ENCODE assay signal across 9 mouse cellular contexts in genomic region chr17:73066387-73067169, GRCm38 (mm10). TPM values are rescaled to one million over a fixed set of nuclear protein-coding genes. Genes with fewer than 3 reads are reported as not detected.
DNase-seq lines count a peak whose midpoint lies in the region; ATAC-seq and TF ChIP-seq lines count a peak whose summit lies in the region.
"Had no signal": no experiment of that assay in that cellular context is flagged by ENCODE, and none has a peak within 500 bp of the region (broad histone marks: within the 10 kb centered on the region; RNA-seq: fewer than 3 reads in every experiment).

No protein-coding gene starts in this region.

- H3K9ac ChIP-seq in heart, adult 2 months (ENCODE audit: low read depth, low read length), result no peak overlapping the region
- no peak overlapping the region for H3K9ac ChIP-seq in liver, adult 2 months (ENCODE audit: low read depth, low read length)
- no peak overlapping the region for H3K9ac ChIP-seq in heart, embryonic 14.5 days (ENCODE audit: low read length)
- H3K9ac ChIP-seq: liver, embryonic 14.5 days had no signal

- TF ChIP-seq POLR2A in heart, adult 2 months (IDR thresholded peaks at IDR 0.05; ENCODE audit: insufficient read depth, low read depth, low read length), result no peak
- no peak for TF ChIP-seq POLR2A in liver, adult 2 months (IDR thresholded peaks at IDR 0.05; ENCODE audit: extremely low read depth, insufficient read depth, low read length)
- no peak for TF ChIP-seq POLR2A in small intestine, adult 2 months (IDR thresholded peaks at IDR 0.05; ENCODE audit: low read depth, low read length)

- peaks cover 25% of the 10 kb centered on the region for H3K4me1 ChIP-seq in heart, adult 2 months (ENCODE audit: control insufficient read depth, insufficient read depth, low read length)
- no peaks in the 10 kb centered on the region for H3K4me1 ChIP-seq in liver, adult 2 months (ENCODE audit: control insufficient read depth, insufficient read depth, low read length)
- peaks cover 40 to 56% of the 10 kb centered on the region in 2 experiments for H3K4me1 ChIP-seq in heart, embryonic 14.5 days (ENCODE audit: control insufficient read depth in 2 of 2, insufficient read depth in 2 of 2, low read length in 2 of 2)
- peaks cover 6% of the 10 kb centered on the region; the same call in 1 of the 2 replicates for H3K4me1 ChIP-seq in small intestine, adult 2 months (ENCODE audit: control insufficient read depth, insufficient read depth, insufficient read length, low read length)

- TF ChIP-seq CTCF in heart, adult 2 months (IDR thresholded peaks at IDR 0.05), result no peak
- no peak for TF ChIP-seq CTCF in liver, adult 2 months (IDR thresholded peaks at IDR 0.05; ENCODE audit: low read depth, low read length)
- TF ChIP-seq CTCF in small intestine, adult 2 months (IDR thresholded peaks at IDR 0.05; ENCODE audit: extremely low read depth, insufficient read length, insufficient replicate concordance, low read depth, low read length), result no peak

- H3K79me2 ChIP-seq in heart, adult 2 months (replicated peaks; ENCODE audit: control insufficient read depth, insufficient read depth, low read length), result no peaks in the 10 kb centered on the region
- H3K79me2 ChIP-seq in liver, adult 2 months (ENCODE audit: control insufficient read depth, insufficient read depth, low read length), result no peaks in the 10 kb centered on the region

- no peak for DNase-seq in heart, adult 2 months
- no peak for DNase-seq in heart, postnatal 14 days
- peak; percentile 22 for DNase-seq in liver, adult 2 months (ENCODE audit: extremely low read depth, low read depth, low spot score)
- no peak for DNase-seq in liver
- DNase-seq in spleen, adult 12 weeks (ENCODE audit: low spot score), result no peak
- DNase-seq in adrenal gland, postnatal 14 days, result no peak

- intact Hi-C loops in heart, adult 2 months (cut with DNase I), result no loop called here
- intact Hi-C loops in heart, postnatal 14 days (cut with DNase I), result loop anchor here (5.0 kb wide), 1 partner anchor 149 kb away; the partner anchor contains the start of gene Lbh

- H3K36me3 ChIP-seq in heart, adult 2 months (ENCODE audit: control insufficient read depth, insufficient read depth, low read length), result peaks cover 6% of the 10 kb centered on the region
- no peaks in the 10 kb centered on the region for H3K36me3 ChIP-seq in liver, adult 2 months (ENCODE audit: control insufficient read depth, insufficient read depth, low read length)
- H3K36me3 ChIP-seq in heart, embryonic 14.5 days (ENCODE audit: control insufficient read depth, insufficient read depth, low read length), result no peaks in the 10 kb centered on the region
- no peaks in the 10 kb centered on the region for H3K36me3 ChIP-seq in small intestine, adult 2 months (ENCODE audit: control insufficient read depth, insufficient read depth, low read length)

- no peaks in the 10 kb centered on the region for H3K27me3 ChIP-seq in heart, adult 2 months (ENCODE audit: control insufficient read depth, insufficient read depth, low read length)
- H3K27me3 ChIP-seq in liver, adult 2 months (ENCODE audit: control insufficient read depth, insufficient read depth, low read length), result no peaks in the 10 kb centered on the region
- no peaks in the 10 kb centered on the region for H3K27me3 ChIP-seq in heart, embryonic 14.5 days (ENCODE audit: control insufficient read depth, insufficient read depth, low read length)
- no peaks in the 10 kb centered on the region for H3K27me3 ChIP-seq in small intestine, adult 2 months (ENCODE audit: control insufficient read depth, insufficient read depth, low read length)

- H3K4me3 ChIP-seq in heart, adult 2 months, result no peak overlapping the region
- no peak overlapping the region for H3K4me3 ChIP-seq in liver, adult 2 months (ENCODE audit: insufficient read depth, low read depth, low read length)
- H3K4me3 ChIP-seq in heart, embryonic 14.5 days (ENCODE audit: control insufficient read depth in 1 of 2, insufficient read depth in 1 of 2, low read depth in 1 of 2, low read length in 2 of 2), result no peak overlapping the region
- H3K4me3 ChIP-seq in small intestine, adult 2 months (ENCODE audit: low read depth, low read length), result no peak overlapping the region

- H3K9me3 ChIP-seq in heart, embryonic 14.5 days (ENCODE audit: control insufficient read depth, low read length), result no peaks in the 10 kb centered on the region

- WGBS in heart, adult 2 months, result 58% methylated on average over 9 of the region's 9 CpGs
- 73% methylated on average over 9 of the region's 9 CpGs for WGBS in liver, adult 2 months
- WGBS in heart, embryonic 14.5 days, result 83% methylated on average over 9 of the region's 9 CpGs
- WGBS in small intestine, adult 2 months, result 72% methylated on average over 9 of the region's 9 CpGs

- H3K27ac ChIP-seq in heart, adult 2 months, result peak overlapping the region; percentile 81
- H3K27ac ChIP-seq in liver, adult 2 months (replicated peaks; ENCODE audit: insufficient read depth, low read depth, low read length), result peak overlapping the region; percentile 36; the same call in 1 of the 2 replicates
- H3K27ac ChIP-seq in heart, embryonic 14.5 days (replicated peaks in 1 of 2; ENCODE audit: control insufficient read depth in 1 of 2, insufficient read depth in 1 of 2, low read depth in 2 of 2, low read length in 2 of 2), result peak overlapping the region; percentile 89 to 92
- peak overlapping the region; percentile 67 for H3K27ac ChIP-seq in small intestine, adult 2 months (ENCODE audit: insufficient read depth, low read depth, low read length)
- H3K27ac ChIP-seq: liver, embryonic 14.5 days had no signal

- no peak for TF ChIP-seq EP300 in heart, adult 2 months (IDR thresholded peaks at IDR 0.05; ENCODE audit: insufficient read depth, low read depth, low read length)

- H3K4me2 ChIP-seq in heart, embryonic 14.5 days (ENCODE audit: low read length), result no peak overlapping the region

- ATAC-seq in heart, embryonic 14.5 days (ENCODE audit: insufficient number of reproducible peaks, insufficient read depth, low FRiP score, low read depth), result no peak

RNA-seq across cellular contexts. Expression of gene Lclat1, which starts 41.2 kb away (rescaled TPM):
- 100 to 1,000 TPM; 100 to 104 TPM for total RNA-seq in heart, adult 2 months (2021)
- polyA plus RNA-seq in heart, adult 2 months (2012; rRNA removed), result 30.2 and 65.1 TPM in 2 replicates
- total RNA-seq in heart, postnatal 14 days (2021), result 100 to 1,000 TPM; 103 to 126 TPM
- total RNA-seq in liver, adult 2 months (2014; rRNA removed), result 24.1 and 29.6 TPM in 2 replicates
- polyA plus RNA-seq in liver, adult 2 months (2012; rRNA removed), result 12.3 and 17.2 TPM in 2 replicates
- polyA plus RNA-seq in heart, embryonic 14.5 days (2014; fragmentation: Nextera tagmentation; extraction: Ambion mirVana), result 54.6 and 61.3 TPM in 2 replicates
- polyA plus RNA-seq in small intestine, adult 2 months (2012; rRNA removed), result 3.0 and 7.1 TPM in 2 replicates
- total RNA-seq in adrenal gland, postnatal 14 days (2021), result 36.7 and 43.8 TPM in 2 replicates

Comparison
In these comparisons a context has a peak if more than half of its experiments do, and no peak if none do; other contexts are left out.
1. H3K27ac ChIP-seq: peak in every context shown above with its lines; median percentile 90 in heart, embryonic 14.5 days; 81 in heart, adult 2 months; 67 in small intestine, adult 2 months; 36 in liver, adult 2 months.